Mouse (Mus musculus): ENCODE data around the gene Cym. TPM values are rescaled to one million over a fixed set of nuclear protein-coding genes. Genes with fewer than 3 reads are reported as not detected.
A peak's percentile ranks its signal among the peaks of the same experiment; 100 is the strongest.

The Cym gene
- polyA plus RNA-seq, 1 experiment = not detected

GRCm38 (mm10) chr3:107180860-107181259, 40.7 kb downstream of the Cym start:
- WGBS = 94% methylated on average over 2 of the region's 2 CpGs

GRCm38 (mm10) chr3:107176501-107176900, 45.0 kb downstream of the Cym start:
- DNase-seq = peak; percentile 78 to 87
- no peaks in the 10 kb centered on the region for H3K27me3 ChIP-seq (ENCODE audit: control insufficient read depth, insufficient read depth, low read length)
- TF ChIP-seq CTCF (IDR thresholded peaks at IDR 0.05; ENCODE audit: borderline replicate concordance, insufficient read depth, low read depth, low read length) = no peak
- no peak for TF ChIP-seq POLR2A (IDR thresholded peaks at IDR 0.05; ENCODE audit: borderline replicate concordance, insufficient read depth, low read length)
- no peak overlapping the region for H3K4me3 ChIP-seq (replicated peaks; ENCODE audit: insufficient read depth, low read depth, low read length)
- peaks cover 46% of the 10 kb centered on the region for H3K4me1 ChIP-seq (ENCODE audit: control insufficient read depth, insufficient read depth, low read length)
- WGBS = 11% methylated on average over 9 of the region's 9 CpGs
- peak overlapping the region; percentile 2 for H3K27ac ChIP-seq (ENCODE audit: insufficient read depth, low read length)

More at GRCm38 (mm10) chr3:107180860-107181259, 40.7 kb downstream of the Cym start:
- no peak for TF ChIP-seq POLR2A (IDR thresholded peaks at IDR 0.05; ENCODE audit: borderline replicate concordance, insufficient read depth, low read length)
- TF ChIP-seq CTCF (IDR thresholded peaks at IDR 0.05; ENCODE audit: borderline replicate concordance, insufficient read depth, low read depth, low read length) = no peak
- Histone ChIP-seq H3K4me1 (ENCODE audit: control insufficient read depth, insufficient read depth, low read length) (peaks cover 28% of the 10 kb centered on the region), H3K4me3 (replicated peaks; ENCODE audit: insufficient read depth, low read depth, low read length) (no peak overlapping the region), H3K27ac (ENCODE audit: insufficient read depth, low read length) (no peak overlapping the region), H3K27me3 (ENCODE audit: control insufficient read depth, insufficient read depth, low read length) (no peaks in the 10 kb centered on the region)
- no peak for DNase-seq

- 7% methylated on average over 4 of the region's 4 CpGs for WGBS
- Histone ChIP-seq H3K27ac (ENCODE audit: insufficient read depth, low read length) (peak overlapping the region; percentile 45; the same call in 1 of the 2 replicates), H3K4me3 (replicated peaks; ENCODE audit: insufficient read depth, low read depth, low read length) (no peak overlapping the region), H3K4me1 (ENCODE audit: control insufficient read depth, insufficient read depth, low read length) (peaks cover 46% of the 10 kb centered on the region), H3K27me3 (ENCODE audit: control insufficient read depth, insufficient read depth, low read length) (no peaks in the 10 kb centered on the region)
- DNase-seq = peak; percentile 98 to 100
- TF ChIP-seq CTCF (IDR thresholded peaks at IDR 0.05; ENCODE audit: borderline replicate concordance, insufficient read depth, low read depth, low read length) (no peak), POLR2A (IDR thresholded peaks at IDR 0.05; ENCODE audit: borderline replicate concordance, insufficient read depth, low read length) (no peak)
Observed at GRCm38 (mm10) chr3:107175486-107175885, 46.0 kb downstream of the Cym start.

GRCm38 (mm10) chr3:107172556-107172955, 49.0 kb downstream of the Cym start:
- H3K4me3 ChIP-seq (replicated peaks; ENCODE audit: insufficient read depth, low read depth, low read length) = no peak overlapping the region

GRCm38 (mm10) chr3:107171964-107172363, 49.6 kb downstream of the Cym start:
- Histone ChIP-seq H3K27ac (ENCODE audit: insufficient read depth, low read length) (no peak overlapping the region), H3K4me1 (ENCODE audit: control insufficient read depth, insufficient read depth, low read length) (peaks cover 31% of the 10 kb centered on the region), H3K27me3 (ENCODE audit: control insufficient read depth, insufficient read depth, low read length) (no peaks in the 10 kb centered on the region), H3K4me3 (replicated peaks; ENCODE audit: insufficient read depth, low read depth, low read length) (no peak overlapping the region)
- 84% methylated on average over 3 of the region's 3 CpGs for WGBS
- DNase-seq = no peak
- TF ChIP-seq CTCF (IDR thresholded peaks at IDR 0.05; ENCODE audit: borderline replicate concordance, insufficient read depth, low read depth, low read length) = no peak
- no peak for TF ChIP-seq POLR2A (IDR thresholded peaks at IDR 0.05; ENCODE audit: borderline replicate concordance, insufficient read depth, low read length)

More at GRCm38 (mm10) chr3:107172556-107172955, 49.0 kb downstream of the Cym start:
- TF ChIP-seq POLR2A (IDR thresholded peaks at IDR 0.05; ENCODE audit: borderline replicate concordance, insufficient read depth, low read length) = no peak
- TF ChIP-seq CTCF (IDR thresholded peaks at IDR 0.05; ENCODE audit: borderline replicate concordance, insufficient read depth, low read depth, low read length) = no peak
- no peaks in the 10 kb centered on the region for H3K27me3 ChIP-seq (ENCODE audit: control insufficient read depth, insufficient read depth, low read length)
- H3K4me1 ChIP-seq (ENCODE audit: control insufficient read depth, insufficient read depth, low read length) = peaks cover 35% of the 10 kb centered on the region
- peak; percentile 93 to 98 for DNase-seq
- no peak overlapping the region for H3K27ac ChIP-seq (ENCODE audit: insufficient read depth, low read length)
- WGBS = 20% methylated on average over 1 of the region's 1 CpGs

GRCm38 (mm10) chr3:107169552-107169951, 52.0 kb downstream of the Cym start:
- Histone ChIP-seq H3K4me3 (replicated peaks; ENCODE audit: insufficient read depth, low read depth, low read length) (no peak overlapping the region), H3K27ac (ENCODE audit: insufficient read depth, low read length) (no peak overlapping the region), H3K4me1 (ENCODE audit: control insufficient read depth, insufficient read depth, low read length) (peaks cover 15% of the 10 kb centered on the region), H3K27me3 (ENCODE audit: control insufficient read depth, insufficient read depth, low read length) (no peaks in the 10 kb centered on the region)
- DNase-seq = no peak
- TF ChIP-seq POLR2A (IDR thresholded peaks at IDR 0.05; ENCODE audit: borderline replicate concordance, insufficient read depth, low read length) (no peak), CTCF (IDR thresholded peaks at IDR 0.05; ENCODE audit: borderline replicate concordance, insufficient read depth, low read depth, low read length) (no peak)
- WGBS = 88% methylated on average over 2 of the region's 2 CpGs

- peaks cover 47% of the 10 kb centered on the region for H3K4me1 ChIP-seq (ENCODE audit: control insufficient read depth, insufficient read depth, low read length)
- no peaks in the 10 kb centered on the region for H3K27me3 ChIP-seq (ENCODE audit: control insufficient read depth, insufficient read depth, low read length)
- no peak for TF ChIP-seq CTCF (IDR thresholded peaks at IDR 0.05; ENCODE audit: borderline replicate concordance, insufficient read depth, low read depth, low read length)
- TF ChIP-seq POLR2A (IDR thresholded peaks at IDR 0.05; ENCODE audit: borderline replicate concordance, insufficient read depth, low read length) = no peak
- H3K27ac ChIP-seq (ENCODE audit: insufficient read depth, low read length) = peak overlapping the region; percentile 42; the same call in 1 of the 2 replicates
- 28% methylated on average over 2 of the region's 2 CpGs for WGBS
- DNase-seq = peak; percentile 77 to 87
- no peak overlapping the region for H3K4me3 ChIP-seq (replicated peaks; ENCODE audit: insufficient read depth, low read depth, low read length)
Observed at GRCm38 (mm10) chr3:107162741-107163140, 58.8 kb downstream of the Cym start.

Other genes starting within 250 kb of the Cym start
- gene Kcna3, start 185.6 kb downstream of the Cym start, polyA plus RNA-seq (2012; rRNA removed) = 3.3 and 3.9 TPM in 2 replicates
- gene Kcna2, start 120.6 kb downstream of the Cym start, polyA plus RNA-seq (2012; rRNA removed) = 73.3 and 75.7 TPM in 2 replicates
- 0.08 and 0.10 TPM in 2 replicates for gene Kcna10, start 38.7 kb downstream of the Cym start, polyA plus RNA-seq (2012; rRNA removed)
- gene A630076J17Rik, start 8.9 kb upstream of the Cym start, polyA plus RNA-seq (2012; rRNA removed) = not detected in 2 replicates
- gene Prok1, start 18.0 kb upstream of the Cym start, polyA plus RNA-seq (2012; rRNA removed) = 0.87 and 1.0 TPM in 2 replicates
- gene Lamtor5, start 57.1 kb upstream of the Cym start, polyA plus RNA-seq (2012; rRNA removed) = 153 and 162 TPM in 2 replicates
- gene Slc16a4, start 69.5 kb upstream of the Cym start, polyA plus RNA-seq (2012; rRNA removed) = 2.6 and 2.8 TPM in 2 replicates
- gene Rbm15, start 111.9 kb upstream of the Cym start, polyA plus RNA-seq (2012; rRNA removed) = 7.0 and 8.1 TPM in 2 replicates
- 59.7 and 62.3 TPM in 2 replicates for gene Kcnc4, start 237.8 kb upstream of the Cym start, polyA plus RNA-seq (2012; rRNA removed)